Mouse (Mus musculus): ENCODE data around the gene Dexi. TPM values are rescaled to one million over a fixed set of nuclear protein-coding genes. Genes with fewer than 3 reads are reported as not detected.

Dexi gene
- 3.0 and 3.5 TPM in 2 replicates for polyA plus RNA-seq (2015; fragmentation: Nextera tagmentation; extraction: Ambion mirVana)

- peak within 1 kb of the TSS; percentile 68 for H3K27ac ChIP-seq
These were observed at the start of gene Dexi for GRCm38 (mm10) chr16:10542698-10543365. Gene Dexi (minus strand): TSS chr16:10543054.

GRCm38 (mm10) chr16:10586546-10586945, 43.7 kb upstream of the Dexi start:
- no peaks in the 10 kb centered on the region for H3K9me3 ChIP-seq (replicated peaks)
- H3K4me3 ChIP-seq (replicated peaks) = no peak overlapping the region
- WGBS (ENCODE audit: insufficient replicate concordance) = 68% methylated on average over 3 of the region's 3 CpGs
- H3K27me3 ChIP-seq = no peaks in the 10 kb centered on the region
- H3K27ac ChIP-seq = no peak overlapping the region
- no peak overlapping the region for H3K9ac ChIP-seq
- no peak for ATAC-seq (ENCODE audit: low read depth)
- DNase-seq = no peak
- peaks cover 11% of the 10 kb centered on the region for H3K36me3 ChIP-seq
- no peaks in the 10 kb centered on the region for H3K4me1 ChIP-seq (replicated peaks)
- H3K4me2 ChIP-seq = no peak overlapping the region

More at GRCm38 (mm10) chr16:10542698-10543365, at the start of gene Dexi:
- H3K27me3 ChIP-seq = no peaks in the 10 kb centered on the region
- WGBS (ENCODE audit: insufficient replicate concordance) = under 1% methylated on average over 61 of the region's 61 CpGs
- H3K36me3 ChIP-seq = no peaks in the 10 kb centered on the region
- H3K4me2 ChIP-seq = peak within 1 kb of the TSS; percentile 100
- H3K4me3 ChIP-seq (replicated peaks) = peak within 1 kb of the TSS; percentile 83
- peak within 1 kb of the TSS; percentile 88 for H3K9ac ChIP-seq
- peaks cover 62% of the 10 kb centered on the region for H3K4me1 ChIP-seq (replicated peaks)
- no peaks in the 10 kb centered on the region for H3K9me3 ChIP-seq (replicated peaks)
- DNase-seq (peak; percentile 96), ATAC-seq (ENCODE audit: low read depth) (peak; percentile 92)

- Histone ChIP-seq H3K4me3 (replicated peaks) (no peak overlapping the region), H3K4me2 (no peak overlapping the region), H3K27me3 (no peaks in the 10 kb centered on the region), H3K4me1 (replicated peaks) (no peaks in the 10 kb centered on the region), H3K9me3 (replicated peaks) (no peaks in the 10 kb centered on the region), H3K27ac (no peak overlapping the region), H3K36me3 (peaks cover 16% of the 10 kb centered on the region), H3K9ac (no peak overlapping the region)
- ATAC-seq (ENCODE audit: low read depth) = no peak
- no peak for DNase-seq
- WGBS (ENCODE audit: insufficient replicate concordance) = 21% methylated on average over 1 of the region's 1 CpGs
These were observed 42.3 kb upstream of the Dexi start for GRCm38 (mm10) chr16:10585165-10585564.

- 56% methylated on average over 2 of the region's 2 CpGs for WGBS (ENCODE audit: insufficient replicate concordance)
- ATAC-seq (ENCODE audit: low read depth) = no peak
- Histone ChIP-seq H3K4me3 (replicated peaks) (no peak overlapping the region), H3K4me2 (no peak overlapping the region), H3K9ac (no peak overlapping the region), H3K27ac (no peak overlapping the region), H3K27me3 (no peaks in the 10 kb centered on the region), H3K9me3 (replicated peaks) (no peaks in the 10 kb centered on the region), H3K36me3 (peaks cover 21% of the 10 kb centered on the region), H3K4me1 (replicated peaks) (no peaks in the 10 kb centered on the region)
- DNase-seq = no peak
These were observed 38.5 kb upstream of the Dexi start for GRCm38 (mm10) chr16:10581234-10581898.

- H3K4me2 ChIP-seq = no peak overlapping the region
- no peaks in the 10 kb centered on the region for H3K9me3 ChIP-seq (replicated peaks)
- WGBS (ENCODE audit: insufficient replicate concordance) = 41% methylated on average over 1 of the region's 1 CpGs
- DNase-seq (no peak), ATAC-seq (ENCODE audit: low read depth) (no peak)
- peaks cover 8% of the 10 kb centered on the region; the same call in 1 of the 2 replicates for H3K4me1 ChIP-seq (replicated peaks)
- H3K27me3 ChIP-seq = no peaks in the 10 kb centered on the region
- no peak overlapping the region for H3K27ac ChIP-seq
- no peak overlapping the region for H3K9ac ChIP-seq
- peaks cover 31% of the 10 kb centered on the region for H3K36me3 ChIP-seq
- H3K4me3 ChIP-seq (replicated peaks) = no peak overlapping the region
These were observed 35.5 kb upstream of the Dexi start for GRCm38 (mm10) chr16:10578376-10578775.

GRCm38 (mm10) chr16:10577548-10577947, 34.7 kb upstream of the Dexi start:
- DNase-seq = no peak
- ATAC-seq (ENCODE audit: low read depth) = no peak
- Histone ChIP-seq H3K9me3 (replicated peaks) (no peaks in the 10 kb centered on the region), H3K4me1 (replicated peaks) (peaks cover 8% of the 10 kb centered on the region; the same call in 1 of the 2 replicates), H3K27ac (no peak overlapping the region), H3K36me3 (peaks cover 35% of the 10 kb centered on the region), H3K4me3 (replicated peaks) (no peak overlapping the region), H3K4me2 (no peak overlapping the region), H3K9ac (no peak overlapping the region), H3K27me3 (no peaks in the 10 kb centered on the region)
- whole genome bisulfite sequencing (ENCODE audit: insufficient replicate concordance) = 45% methylated on average over 5 of the region's 5 CpGs

GRCm38 (mm10) chr16:10575915-10576314, 33.1 kb upstream of the Dexi start:
- no peak for DNase-seq
- Histone ChIP-seq H3K9me3 (replicated peaks) (no peaks in the 10 kb centered on the region), H3K27ac (no peak overlapping the region), H3K36me3 (peaks cover 30% of the 10 kb centered on the region), H3K9ac (no peak overlapping the region), H3K4me2 (no peak overlapping the region), H3K27me3 (no peaks in the 10 kb centered on the region), H3K4me1 (replicated peaks) (peaks cover 8% of the 10 kb centered on the region; the same call in 1 of the 2 replicates), H3K4me3 (replicated peaks) (no peak overlapping the region)
- 70% methylated on average over 4 of the region's 4 CpGs for WGBS (ENCODE audit: insufficient replicate concordance)
- ATAC-seq (ENCODE audit: low read depth) = no peak

- H3K4me1 ChIP-seq (replicated peaks) = peaks cover 8% of the 10 kb centered on the region; the same call in 1 of the 2 replicates
- 73% methylated on average over 2 of the region's 2 CpGs for WGBS (ENCODE audit: insufficient replicate concordance)
- no peak overlapping the region for H3K9ac ChIP-seq
- H3K4me2 ChIP-seq = no peak overlapping the region
- H3K36me3 ChIP-seq = peaks cover 30% of the 10 kb centered on the region
- H3K27me3 ChIP-seq = no peaks in the 10 kb centered on the region
- no peaks in the 10 kb centered on the region for H3K9me3 ChIP-seq (replicated peaks)
- H3K4me3 ChIP-seq (replicated peaks) = no peak overlapping the region
- ATAC-seq (ENCODE audit: low read depth) (no peak), DNase-seq (no peak)
- no peak overlapping the region for H3K27ac ChIP-seq
These were observed 32.1 kb upstream of the Dexi start for GRCm38 (mm10) chr16:10574936-10575335.

- DNase-seq (no peak), ATAC-seq (ENCODE audit: low read depth) (no peak)
- Histone ChIP-seq H3K4me3 (replicated peaks) (no peak overlapping the region), H3K9ac (no peak overlapping the region), H3K27me3 (no peaks in the 10 kb centered on the region), H3K27ac (no peak overlapping the region), H3K9me3 (replicated peaks) (no peaks in the 10 kb centered on the region), H3K4me1 (replicated peaks) (peaks cover 8% of the 10 kb centered on the region; the same call in 1 of the 2 replicates), H3K4me2 (no peak overlapping the region), H3K36me3 (peaks cover 21% of the 10 kb centered on the region)
- WGBS (ENCODE audit: insufficient replicate concordance) = 46% methylated on average over 2 of the region's 2 CpGs
These were observed 29.0 kb upstream of the Dexi start for GRCm38 (mm10) chr16:10571820-10572219.

- Histone ChIP-seq H3K4me1 (replicated peaks) (peaks cover 2% of the 10 kb centered on the region; the same call in 1 of the 2 replicates), H3K27me3 (no peaks in the 10 kb centered on the region), H3K4me3 (replicated peaks) (no peak overlapping the region), H3K4me2 (no peak overlapping the region), H3K36me3 (peaks cover 21% of the 10 kb centered on the region), H3K9ac (no peak overlapping the region), H3K9me3 (replicated peaks) (no peaks in the 10 kb centered on the region), H3K27ac (no peak overlapping the region)
- DNase-seq (no peak), ATAC-seq (ENCODE audit: low read depth) (no peak)
- 64% methylated on average over 1 of the region's 1 CpGs for WGBS (ENCODE audit: insufficient replicate concordance)
These were observed 27.9 kb upstream of the Dexi start for GRCm38 (mm10) chr16:10570708-10571107.

GRCm38 (mm10) chr16:10569809-10570395, 27.0 kb upstream of the Dexi start:
- Histone ChIP-seq H3K4me2 (no peak overlapping the region), H3K27ac (no peak overlapping the region), H3K9ac (no peak overlapping the region), H3K27me3 (no peaks in the 10 kb centered on the region), H3K4me1 (replicated peaks) (no peaks in the 10 kb centered on the region), H3K36me3 (peaks cover 19% of the 10 kb centered on the region), H3K9me3 (replicated peaks) (no peaks in the 10 kb centered on the region), H3K4me3 (replicated peaks) (no peak overlapping the region)
- no peak for DNase-seq
- WGBS (ENCODE audit: insufficient replicate concordance) = 50% methylated on average over 5 of the region's 5 CpGs
- no peak for ATAC-seq (ENCODE audit: low read depth)
